Mouse (Mus musculus) cerebellum, adult (tissue): Measurements from ENCODE around the gene C5ar2.
"Not testable (repeated sequence)": the region's sequence is repeated elsewhere in the genome, so short reads cannot be mapped to it uniquely, and the experiment has no call there.

Experiments
- ATAC-seq: cut with Nextera tagmentation; 2 replicates; pipeline ENCODE4 v1.9.2; 2017; ENCODE audit warnings: mild to moderate bottlenecking, moderate library complexity, mixed read lengths; ENCODE audit not compliant: insufficient number of reproducible peaks, low FRiP score, low TSS enrichment

The C5ar2 gene

DNA sequence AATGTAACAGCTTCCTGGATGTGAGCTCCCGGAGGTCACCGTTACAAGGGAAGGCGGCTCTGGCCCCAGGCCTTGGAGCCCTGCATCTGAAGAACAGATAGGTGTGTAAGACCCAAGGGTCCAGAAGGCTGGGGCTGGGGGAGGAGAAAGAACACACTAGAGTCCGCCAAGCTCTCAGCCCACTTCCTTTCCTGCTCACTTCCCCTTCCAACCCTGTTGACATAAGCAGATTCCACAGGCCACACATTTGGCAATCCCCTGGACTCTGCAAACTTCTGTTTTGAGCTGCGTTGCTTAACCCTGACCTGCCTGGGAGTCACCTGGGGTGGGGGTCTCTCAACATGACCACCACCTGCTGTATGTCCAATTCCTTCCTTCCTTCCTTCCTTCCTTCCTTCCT, at the start of gene C5ar2:
Gene C5ar2, minus strand, starts transcription at position 88 of the 400 bp plus-strand sequence.
- ATAC-seq: no peak

- ATAC-seq: no peak
Observed at GRCm38 (mm10) chr7:16287791-16288190, 43.8 kb upstream of the C5ar2 start.

DNA sequence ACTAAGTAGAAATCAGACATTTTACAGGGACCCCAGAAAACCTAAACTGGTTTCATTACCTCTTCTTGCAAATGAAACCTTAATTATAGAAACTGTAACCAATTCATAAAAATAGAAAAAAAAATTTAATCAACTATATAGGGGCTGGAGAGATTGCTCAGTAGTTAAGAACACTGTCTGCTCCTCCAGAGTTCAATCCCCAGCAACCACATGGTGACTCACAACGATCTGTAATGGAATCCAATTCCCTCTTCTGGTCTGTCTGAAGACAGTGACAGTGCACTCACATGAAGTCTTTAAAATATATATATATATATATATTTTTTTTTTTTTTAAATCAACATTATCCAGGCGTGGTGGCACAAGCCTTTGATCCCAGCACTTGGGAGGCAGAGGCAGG, 43.1 kb upstream of the C5ar2 start:
- ATAC-seq: no peak

- ATAC-seq: peak; percentile 93
Observed at GRCm38 (mm10) chr7:16286026-16286961, 42.3 kb upstream of the C5ar2 start, which contains the start of gene Ccdc9. TSS of gene Ccdc9 (minus strand) at chr7:16286795.

- peak; percentile 23 for ATAC-seq
Observed at GRCm38 (mm10) chr7:16285450-16286025, 41.6 kb upstream of the C5ar2 start.

- no peak for ATAC-seq
Observed at GRCm38 (mm10) chr7:16284904-16285303, 41.0 kb upstream of the C5ar2 start.

DNA sequence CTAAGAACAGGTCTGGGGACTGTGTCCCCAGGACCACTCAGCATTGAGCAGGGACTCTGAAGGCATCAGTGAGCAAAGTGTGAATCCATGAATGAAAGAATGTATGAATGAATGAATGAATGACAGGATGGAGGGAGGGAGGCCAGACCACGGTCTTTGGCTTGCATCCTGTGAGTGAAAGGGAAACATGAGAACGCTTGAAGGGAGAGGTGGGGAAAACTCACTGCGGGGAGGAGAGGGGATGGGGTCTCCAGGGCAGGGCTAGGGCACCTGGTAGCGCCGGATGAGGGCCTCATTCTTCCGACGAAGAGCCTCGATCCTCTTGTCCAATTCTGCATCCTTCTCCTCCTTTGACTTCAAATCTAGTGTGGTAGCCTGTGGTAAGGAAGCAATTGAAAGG, 40.0 kb upstream of the C5ar2 start:
- no peak for ATAC-seq

DNA sequence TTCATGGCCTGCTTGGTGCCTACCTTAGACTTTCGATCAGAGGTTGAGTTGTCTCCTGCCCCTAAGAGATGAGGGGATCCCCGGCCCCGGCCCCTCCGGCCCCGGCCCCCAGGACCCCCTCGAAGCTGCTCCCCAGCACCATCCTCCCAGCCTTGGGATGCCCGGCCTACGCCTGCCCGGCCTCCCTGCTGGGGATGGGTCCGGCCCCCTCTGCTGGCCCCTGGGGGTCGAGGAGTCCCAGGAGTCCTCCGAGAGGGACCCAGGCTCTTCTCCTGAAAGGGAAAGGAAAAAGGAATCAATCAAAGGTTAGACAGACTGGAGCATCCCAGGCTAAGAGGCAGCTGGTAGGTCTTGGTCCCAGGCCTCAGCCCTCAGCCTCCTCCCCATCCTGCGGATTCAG, 38.4 kb upstream of the C5ar2 start:
- ATAC-seq: no peak

DNA sequence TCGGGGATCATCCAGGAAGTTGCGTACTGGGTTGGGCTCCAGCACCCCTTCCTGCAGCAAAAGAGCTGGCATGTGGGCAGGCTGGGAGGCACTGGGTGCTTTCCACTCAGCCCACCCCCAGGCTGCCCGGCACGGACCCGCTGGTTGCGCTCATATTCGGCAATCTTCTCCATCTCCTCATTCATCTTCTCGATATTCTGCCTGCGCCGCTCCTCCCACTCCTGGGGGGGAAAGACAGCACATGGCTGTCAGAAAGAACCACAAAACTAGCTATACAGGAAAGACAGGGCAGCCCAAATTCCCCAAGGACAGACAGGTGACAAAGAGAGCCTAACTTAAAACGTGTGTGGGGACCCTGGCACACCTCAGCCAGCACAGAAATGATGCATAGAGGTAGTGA, 36.8 kb upstream of the C5ar2 start:
- no peak for ATAC-seq

- ATAC-seq: no peak
Observed at GRCm38 (mm10) chr7:16274922-16275890, 31.3 kb upstream of the C5ar2 start.

DNA sequence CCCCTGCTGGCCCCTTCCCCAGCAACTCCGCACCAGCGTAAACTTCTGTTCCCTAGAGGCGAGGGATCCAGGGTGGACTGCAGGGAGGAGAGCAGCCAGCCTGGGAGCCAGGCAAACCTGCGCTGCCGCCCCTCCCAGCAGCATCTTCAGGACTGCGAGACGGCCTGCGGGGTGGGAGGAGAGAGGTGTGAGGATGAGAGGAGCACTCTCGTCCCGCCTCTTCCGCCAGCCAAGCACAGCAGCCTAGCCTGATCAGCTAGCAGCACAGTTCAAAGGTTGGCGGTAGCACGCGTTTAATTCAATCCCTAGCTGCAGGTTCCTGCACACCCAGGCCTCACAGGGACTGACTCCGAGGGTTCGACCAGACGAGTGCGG, 29.8 kb upstream of the C5ar2 start:
- peak; percentile 66 for ATAC-seq

- peak; percentile 56 for ATAC-seq
Observed at GRCm38 (mm10) chr7:16273081-16273765, 29.3 kb upstream of the C5ar2 start, which contains the start of gene Inafm1. TSS of gene Inafm1 (minus strand) at chr7:16273617.

- ATAC-seq: peak; percentile 65
Observed at GRCm38 (mm10) chr7:16272681-16273080, 28.7 kb upstream of the C5ar2 start.

- no peak for ATAC-seq
Observed at GRCm38 (mm10) chr7:16271139-16271538, 27.2 kb upstream of the C5ar2 start.

GRCm38 (mm10) chr7:16266593-16266992, 22.6 kb upstream of the C5ar2 start:
- ATAC-seq: not testable (repeated sequence)

DNA sequence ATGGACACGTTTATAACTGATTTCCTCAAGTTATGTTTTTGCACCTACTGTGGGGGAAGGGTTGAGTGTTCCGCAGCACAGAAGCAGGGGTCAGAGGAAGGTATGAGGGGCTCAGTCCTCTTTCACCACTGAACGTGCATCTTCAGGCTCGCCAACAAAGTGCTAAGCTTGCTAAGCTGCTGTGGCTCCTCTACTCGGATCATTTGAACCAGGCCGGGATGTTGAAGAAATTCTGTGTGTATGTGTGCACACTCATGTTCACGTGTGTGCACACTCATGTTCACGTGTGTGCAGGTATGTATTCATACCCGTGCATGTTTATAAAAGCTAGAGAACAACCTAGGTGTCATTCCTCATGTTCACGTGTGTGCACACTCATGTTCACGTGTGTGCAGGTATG, 21.9 kb upstream of the C5ar2 start:
- ATAC-seq: no peak

- no peak for ATAC-seq
Observed at GRCm38 (mm10) chr7:16263843-16264242, 19.9 kb upstream of the C5ar2 start.

GRCm38 (mm10) chr7:16263015-16263787, 19.2 kb upstream of the C5ar2 start:
- ATAC-seq: no peak

DNA sequence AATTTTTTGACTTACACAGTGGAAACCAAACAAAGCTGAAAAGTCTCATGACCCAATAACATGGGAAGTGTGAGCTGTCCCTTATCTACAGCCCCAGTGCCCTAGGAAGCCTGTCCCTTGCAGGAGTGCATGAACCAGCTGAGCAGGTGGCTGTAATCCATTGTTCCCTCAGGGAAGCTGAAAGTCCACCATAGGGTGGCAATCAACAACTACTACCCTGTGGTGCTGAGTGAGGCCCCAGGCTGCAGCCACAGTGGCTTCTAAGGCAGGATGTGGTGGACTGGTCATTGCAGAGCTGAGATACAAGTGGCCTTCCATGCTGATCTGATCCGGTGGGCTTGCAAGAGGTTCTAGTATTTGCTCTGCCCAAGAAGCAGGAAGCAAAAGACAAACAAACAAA, 17.1 kb upstream of the C5ar2 start:
- ATAC-seq: no peak
